Mouse (Mus musculus): ENCODE results near the gene Slit2.

The Slit2 gene

GRCm38 (mm10) chr5:47982941-47983701, at the start of gene Slit2:
Slit2 (plus strand) TSS chr5:47983138.
- ATAC-seq (ENCODE audit: low TSS enrichment): peak; percentile 40

DNA sequence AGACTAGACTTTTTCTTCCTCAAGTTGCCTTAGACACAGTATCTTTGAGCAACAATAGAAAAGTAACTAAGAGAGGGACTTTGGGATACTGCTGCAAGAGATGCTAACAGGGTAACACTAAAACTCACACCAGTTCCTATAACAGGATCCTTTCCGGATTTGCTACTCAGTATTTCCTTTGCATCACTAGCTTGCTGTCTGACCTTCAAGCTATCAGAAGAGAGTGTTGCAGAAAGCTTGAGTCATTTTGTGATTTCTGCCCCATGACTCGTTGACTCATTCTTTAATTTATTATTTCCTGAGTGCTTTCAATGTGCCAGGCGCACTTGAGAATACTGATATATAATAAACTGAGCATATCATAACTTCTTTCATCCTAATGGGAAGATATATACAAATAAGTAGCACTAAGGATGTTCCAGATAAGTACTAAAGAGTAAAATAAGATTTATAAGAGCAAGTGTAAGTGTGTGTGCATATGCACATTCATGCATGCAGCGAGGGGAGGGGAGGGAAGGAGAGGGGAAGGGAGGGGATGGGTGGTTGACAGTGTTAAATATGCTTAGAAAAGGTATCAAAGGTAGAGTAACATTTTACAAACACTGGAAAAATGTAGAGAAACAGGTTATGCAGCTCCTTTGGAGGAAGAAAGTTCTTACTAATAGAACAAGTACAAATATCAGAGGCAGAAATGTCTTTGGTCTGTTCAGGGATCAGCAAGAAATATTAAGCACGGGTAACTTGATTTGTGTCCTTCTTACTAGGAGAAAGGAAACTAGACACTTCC, 44.2 kb upstream of the Slit2 start:
- no peak for ATAC-seq (ENCODE audit: low TSS enrichment)

DNA sequence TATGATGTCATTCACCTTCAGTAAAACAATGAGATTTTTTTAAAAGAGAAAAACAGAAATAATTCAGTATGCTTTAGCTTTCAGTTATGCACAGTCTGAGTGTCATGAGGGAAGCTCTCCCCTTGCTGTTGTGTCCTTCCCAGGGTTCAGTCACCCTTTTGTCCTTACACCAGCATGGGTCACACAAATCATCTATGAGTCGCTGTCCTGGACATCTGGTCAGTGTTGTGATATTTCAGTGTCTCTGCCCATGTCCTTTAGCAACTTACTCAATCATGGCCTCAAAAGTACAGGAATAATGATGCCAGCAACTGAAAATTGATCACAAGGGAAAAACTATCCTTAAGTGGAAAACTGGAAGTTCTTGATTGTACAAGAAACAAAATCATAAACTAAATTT, 26.5 kb upstream of the Slit2 start:
- no peak for ATAC-seq (ENCODE audit: low TSS enrichment)

DNA sequence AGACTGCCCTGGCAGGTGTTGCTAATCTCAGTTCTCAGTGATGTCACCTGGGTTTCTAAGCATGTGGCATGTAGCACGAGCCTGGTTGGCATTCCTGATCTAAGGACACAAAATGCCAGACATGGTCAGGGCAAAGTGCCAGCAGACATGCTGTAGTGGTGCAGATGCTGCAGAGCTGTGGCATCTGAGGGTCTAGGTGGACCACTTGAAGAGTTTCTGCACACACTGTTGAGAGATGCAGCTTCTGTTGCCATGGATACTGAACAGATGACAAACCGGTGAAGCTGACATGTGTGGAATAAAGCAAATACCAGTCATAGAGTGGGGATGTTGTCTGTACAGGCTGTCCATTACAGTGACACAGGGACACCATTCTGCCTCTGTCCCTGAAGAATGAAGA, 7.1 kb upstream of the Slit2 start:
- no peak for ATAC-seq (ENCODE audit: low TSS enrichment)

- ATAC-seq (ENCODE audit: low TSS enrichment): 0 out of 2 replicates have a peak, but pooled peaks have one; percentile 27
Observed at GRCm38 (mm10) chr5:47979371-47979770, 3.6 kb upstream of the Slit2 start.

GRCm38 (mm10) chr5:47980459-47980858, 2.5 kb upstream of the Slit2 start:
- no peak for ATAC-seq (ENCODE audit: low TSS enrichment)

GRCm38 (mm10) chr5:47981951-47982350, 987 bp upstream of the Slit2 start:
- peak; percentile 8; the same call in 1 of the 2 replicates for ATAC-seq (ENCODE audit: low TSS enrichment)

DNA sequence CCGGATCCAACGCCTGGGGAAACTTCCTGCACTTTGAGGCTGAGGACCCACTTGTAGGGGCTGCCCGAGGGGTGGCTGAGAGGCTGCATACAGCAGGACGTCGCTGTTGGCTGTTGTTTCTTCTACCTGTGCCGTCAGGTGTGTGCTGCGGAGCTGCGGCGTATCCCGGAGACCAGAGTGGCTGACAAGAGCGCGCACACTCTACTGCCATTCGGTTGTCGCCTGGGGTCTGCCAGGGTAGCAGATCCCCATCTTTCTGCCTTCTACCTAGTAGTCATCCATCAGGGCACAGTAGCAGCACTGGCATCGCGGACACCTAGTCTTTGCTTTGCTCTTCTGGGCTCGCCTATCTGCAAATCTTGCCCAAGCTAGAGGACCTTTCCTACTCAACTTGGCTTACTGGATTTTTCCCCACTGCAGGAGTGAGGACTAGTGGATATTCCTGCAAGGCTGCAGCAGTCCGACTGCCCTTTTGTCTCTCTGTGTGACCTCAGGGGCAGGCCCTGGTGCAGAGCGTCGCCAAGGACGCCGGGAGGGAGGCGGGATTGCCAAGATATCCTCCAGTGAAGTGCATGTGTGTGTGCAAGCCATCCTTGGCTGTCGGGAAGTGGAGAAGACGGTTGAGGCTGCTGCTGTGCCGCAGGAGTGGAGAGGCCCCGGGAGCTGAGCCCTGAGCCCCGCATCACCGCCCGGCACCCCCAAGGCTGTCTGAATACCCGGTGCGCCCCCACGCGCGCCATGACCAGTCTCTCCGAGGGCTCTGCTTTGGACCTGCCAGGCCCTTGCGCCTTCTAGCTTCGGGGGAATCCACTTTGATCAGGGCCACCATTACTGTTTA, 1.0 kb downstream of the Slit2 start:
- peak; percentile 24; the same call in 1 of the 2 replicates for ATAC-seq (ENCODE audit: low TSS enrichment)

DNA sequence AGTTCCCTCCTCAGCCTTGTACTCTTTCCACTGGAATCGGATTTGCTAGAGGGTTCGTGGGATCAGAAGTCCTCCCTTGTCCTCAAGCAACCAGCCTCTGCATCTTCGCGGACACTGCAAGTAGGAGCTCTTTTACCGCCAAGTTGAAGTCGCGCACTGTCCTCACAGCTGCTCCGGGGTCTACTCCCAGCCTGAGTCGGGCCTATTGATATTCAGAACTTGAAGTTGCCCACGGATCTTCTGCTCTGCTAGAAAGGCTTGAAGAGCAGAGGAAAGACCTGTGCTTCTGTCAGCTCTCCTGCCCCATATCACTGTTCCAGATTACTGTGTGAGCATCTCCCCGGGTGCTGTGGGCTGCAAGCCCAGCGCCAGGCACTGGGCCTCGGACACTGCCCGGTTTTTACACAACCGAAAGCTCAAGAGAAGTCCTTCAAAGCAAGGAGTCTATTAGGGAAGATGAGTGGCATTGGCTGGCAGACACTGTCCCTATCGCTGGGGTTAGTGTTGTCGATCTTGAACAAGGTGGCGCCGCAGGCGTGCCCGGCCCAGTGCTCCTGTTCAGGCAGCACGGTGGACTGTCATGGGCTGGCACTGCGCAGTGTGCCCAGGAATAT, 1.8 kb downstream of the Slit2 start:
- peak; percentile 25 for ATAC-seq (ENCODE audit: low TSS enrichment)

GRCm38 (mm10) chr5:47985198-47985631, 2.3 kb downstream of the Slit2 start:
- ATAC-seq (ENCODE audit: low TSS enrichment): no peak; the same call in 1 of the 2 replicates

DNA sequence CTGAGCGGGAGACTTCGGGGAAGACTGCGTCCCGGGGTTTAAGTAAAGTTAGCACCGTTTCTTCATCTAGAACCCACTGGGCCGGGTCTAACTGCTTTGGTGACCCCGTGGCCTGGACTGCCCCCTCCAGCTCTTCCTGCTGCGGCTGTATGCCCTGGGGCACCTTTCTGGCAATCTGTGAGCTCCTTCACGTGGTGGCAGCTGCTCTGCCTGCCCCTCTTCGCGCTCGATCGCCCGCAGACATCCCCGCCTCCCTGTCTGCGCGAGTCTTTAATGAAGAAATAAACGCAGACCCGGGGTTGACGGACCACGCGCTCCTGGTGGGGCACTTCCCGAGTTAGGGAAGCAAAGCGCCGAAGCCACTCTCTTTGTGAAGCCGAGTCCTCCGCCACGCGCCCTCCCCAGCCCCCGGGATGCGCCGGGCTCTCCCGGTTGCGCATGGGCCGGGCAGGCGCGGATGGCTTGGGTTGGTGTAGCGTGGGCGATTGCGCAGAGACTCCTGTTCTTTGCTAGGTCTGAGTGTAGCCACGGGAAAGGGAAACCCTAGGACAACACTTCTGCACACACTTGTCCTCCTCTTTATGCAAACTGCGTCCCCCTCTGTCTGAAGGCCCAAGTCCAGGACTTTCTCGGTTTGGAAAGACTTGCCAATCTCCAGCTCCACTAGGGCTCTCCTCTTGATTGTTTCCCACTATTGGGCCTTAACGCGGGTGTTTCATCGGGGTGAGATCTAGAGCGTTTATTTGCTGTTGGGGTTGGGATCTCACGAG, 3.1 kb downstream of the Slit2 start:
- peak; percentile 32; the same call in 1 of the 2 replicates for ATAC-seq (ENCODE audit: low TSS enrichment)

- ATAC-seq (ENCODE audit: low TSS enrichment): no peak
Observed at GRCm38 (mm10) chr5:47990926-47991325, 8.0 kb downstream of the Slit2 start.

DNA sequence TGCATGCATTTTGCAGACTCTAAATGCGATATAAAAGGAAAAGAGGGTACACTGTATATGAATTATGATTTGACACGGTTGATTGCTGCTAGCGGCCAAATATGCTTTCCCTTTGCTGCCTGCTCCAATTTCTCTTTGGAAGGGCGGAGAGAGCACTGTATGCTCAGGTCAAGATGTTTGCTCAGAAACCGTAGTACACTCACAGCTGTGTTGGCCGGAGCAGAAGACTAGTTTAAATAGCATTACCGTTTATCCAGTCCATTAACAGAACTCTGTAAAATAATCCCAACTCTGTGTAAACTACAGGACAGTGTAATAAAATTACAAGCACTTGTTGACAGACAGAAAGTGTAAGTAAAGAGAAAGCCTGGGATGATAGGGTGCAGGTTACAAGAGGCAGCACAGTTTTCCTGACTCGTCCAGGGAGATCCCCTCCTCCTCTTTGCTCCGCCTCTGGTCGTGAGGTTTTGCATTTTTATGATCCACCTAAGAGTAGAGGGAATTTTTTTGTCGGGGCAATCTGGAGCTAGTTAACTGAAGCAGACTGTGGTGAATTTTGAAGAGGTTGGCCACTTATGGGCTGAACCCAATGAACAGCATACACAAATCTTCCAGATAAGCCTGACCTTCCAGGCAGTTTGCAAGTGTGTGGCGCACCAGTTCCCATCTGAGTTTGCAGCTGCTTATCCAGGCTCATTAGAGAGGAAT, 20.9 kb downstream of the Slit2 start:
- ATAC-seq (ENCODE audit: low TSS enrichment): no peak

GRCm38 (mm10) chr5:48005533-48005932, 22.6 kb downstream of the Slit2 start:
- ATAC-seq (ENCODE audit: low TSS enrichment): no peak

GRCm38 (mm10) chr5:48006059-48006458, 23.1 kb downstream of the Slit2 start:
- ATAC-seq (ENCODE audit: low TSS enrichment): no peak

GRCm38 (mm10) chr5:48023441-48023840, 40.5 kb downstream of the Slit2 start:
- no peak for ATAC-seq (ENCODE audit: low TSS enrichment)

- ATAC-seq (ENCODE audit: low TSS enrichment): no peak
Observed at GRCm38 (mm10) chr5:48034875-48035274, 51.9 kb downstream of the Slit2 start.

DNA sequence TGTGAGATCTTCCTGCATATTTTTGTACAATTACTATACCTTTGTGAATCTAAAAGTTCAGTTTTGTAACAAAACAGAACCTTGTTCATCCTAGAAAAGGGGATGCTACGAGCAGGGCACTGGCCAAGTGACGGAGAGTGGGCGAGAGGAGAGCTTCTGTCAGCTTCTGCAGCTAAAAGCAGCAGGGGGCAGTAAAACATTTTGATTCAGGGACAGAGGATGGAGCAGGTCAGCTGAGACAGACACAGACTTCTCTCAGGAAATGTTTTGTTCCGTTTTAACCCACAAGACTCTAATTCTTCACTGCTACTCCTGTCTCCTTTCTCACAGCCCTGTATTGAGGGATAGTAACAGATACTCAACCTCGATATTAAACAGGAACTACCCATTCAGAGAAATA, 55.1 kb downstream of the Slit2 start:
- peak; percentile 95 for ATAC-seq (ENCODE audit: low TSS enrichment)

DNA sequence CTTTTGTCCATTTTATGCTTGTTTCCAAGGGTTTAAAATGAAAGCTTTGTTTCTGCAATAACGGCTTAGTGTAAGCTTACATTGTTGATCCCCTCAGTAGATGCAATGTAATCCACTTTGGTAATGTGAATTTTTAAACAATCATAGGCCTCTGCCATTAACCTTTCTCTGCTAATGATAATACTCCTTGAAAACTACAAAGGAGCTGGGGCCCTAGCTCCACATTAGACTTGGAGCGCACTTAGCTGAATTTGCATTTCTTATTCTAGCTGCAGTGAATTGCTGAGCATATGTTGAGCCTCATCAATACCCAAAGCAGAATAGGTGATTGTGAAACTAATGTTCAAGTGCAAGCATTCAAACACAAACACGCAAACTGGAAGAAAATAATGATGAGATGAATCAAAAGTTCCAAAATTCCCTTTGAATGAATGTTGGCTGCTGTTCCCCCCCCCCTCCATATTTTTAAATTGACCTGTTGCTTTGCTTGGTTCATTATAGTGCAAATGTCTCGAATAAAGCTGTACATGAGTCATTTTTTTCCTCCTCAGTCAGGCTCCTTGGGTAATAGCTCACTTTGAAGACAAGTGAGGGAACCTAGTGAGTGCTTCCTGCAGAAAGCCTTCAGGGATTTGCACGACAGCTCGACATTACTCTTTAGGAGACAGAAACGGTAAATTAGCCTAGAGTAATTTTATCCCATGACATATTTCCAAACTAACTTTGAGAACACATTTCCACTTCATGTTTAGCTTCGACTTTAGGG, 66.2 kb downstream of the Slit2 start:
- no peak for ATAC-seq (ENCODE audit: low TSS enrichment)

All from frontal cortex, adult (tissue).